Mouse (Mus musculus) liver, postnatal 0 days (tissue): Measurements from ENCODE around the gene Mvd.

Experiments used
- CTCF ChIP-seq: sonication (generic); IDR thresholded peaks from 2 replicates; pipeline ENCODE4 v1.5.1; 2016; ENCODE audit warnings: antibody characterized with exemption, low read depth
- EP300 ChIP-seq: IDR thresholded peaks from 2 replicates; pipeline ENCODE4 v1.6.1; 2016; ENCODE audit warnings: antibody characterized with exemption, low read depth, mild to moderate bottlenecking

DNA sequence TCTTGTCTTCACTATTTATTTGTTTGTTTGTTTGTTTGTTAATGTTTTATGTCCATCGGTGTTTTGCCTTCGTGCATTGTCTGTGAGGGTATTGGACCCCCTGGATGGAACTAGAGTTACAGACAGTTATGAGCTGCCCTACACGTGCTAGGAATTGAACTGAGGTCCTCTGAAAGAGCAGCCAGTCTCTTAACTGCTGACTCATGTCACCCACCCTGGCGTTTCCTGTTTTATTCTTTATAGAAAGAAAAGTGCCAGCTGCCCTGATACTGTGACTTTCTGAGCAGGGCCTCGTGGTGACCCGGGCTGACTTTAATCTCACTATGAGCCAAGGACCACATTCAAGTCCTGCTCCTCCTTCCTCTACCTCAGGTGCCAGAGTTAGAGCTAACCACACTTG is 27.7 kb downstream of the Mvd start:
- TF ChIP-seq EP300 = no peak
- TF ChIP-seq CTCF = no peak
